Mouse (Mus musculus): Measurements from ENCODE around the gene Esd.

Esd gene

GRCm38 (mm10) chr14:74732079-74732783 is at the start of gene Esd:
Gene Esd (plus strand): TSS chr14:74732297.
- DNase-seq, result peak; percentile 96

GRCm38 (mm10) chr14:74684298-74684978 is 47.7 kb upstream of the Esd start:
- DNase-seq, result no peak

- no peak for DNase-seq
Measured at GRCm38 (mm10) chr14:74691963-74692362, 40.1 kb upstream of the Esd start.

GRCm38 (mm10) chr14:74696766-74697165 is 35.3 kb upstream of the Esd start:
- no peak for DNase-seq

GRCm38 (mm10) chr14:74697432-74697831 is 34.7 kb upstream of the Esd start:
- DNase-seq, result no peak

- no peak for DNase-seq
Measured at GRCm38 (mm10) chr14:74699241-74699640, 32.9 kb upstream of the Esd start.

- no peak for DNase-seq
Measured at GRCm38 (mm10) chr14:74703930-74704329, 28.2 kb upstream of the Esd start.

GRCm38 (mm10) chr14:74709054-74709453 is 23.0 kb upstream of the Esd start:
- DNase-seq, result peak; percentile 51

- DNase-seq, result no peak
Measured at GRCm38 (mm10) chr14:74723541-74723940, 8.6 kb upstream of the Esd start.

- DNase-seq, result no peak
Measured at GRCm38 (mm10) chr14:74731221-74732078, 647 bp upstream of the Esd start.

GRCm38 (mm10) chr14:74733397-74733796 is 1.3 kb downstream of the Esd start:
- no peak for DNase-seq

- no peak for DNase-seq
Measured at GRCm38 (mm10) chr14:74735471-74735870, 3.4 kb downstream of the Esd start.

GRCm38 (mm10) chr14:74736850-74737249 is 4.8 kb downstream of the Esd start:
- no peak for DNase-seq

- DNase-seq, result peak; percentile 85
Measured at GRCm38 (mm10) chr14:74764191-74764918, 32.3 kb downstream of the Esd start.

- DNase-seq, result no peak
Measured at GRCm38 (mm10) chr14:74767892-74768291, 35.8 kb downstream of the Esd start.

GRCm38 (mm10) chr14:74774046-74774619 is 42.0 kb downstream of the Esd start:
- no peak for DNase-seq

- no peak for DNase-seq
Measured at GRCm38 (mm10) chr14:74784243-74784934, 52.3 kb downstream of the Esd start.

GRCm38 (mm10) chr14:74787717-74788116 is 55.6 kb downstream of the Esd start:
- DNase-seq, result no peak

GRCm38 (mm10) chr14:74788766-74789165 is 56.7 kb downstream of the Esd start:
- peak; percentile 24 for DNase-seq

- DNase-seq, result no peak
Measured at GRCm38 (mm10) chr14:74790535-74790934, 58.4 kb downstream of the Esd start.

- no peak for DNase-seq
Measured at GRCm38 (mm10) chr14:74792793-74793192, 60.7 kb downstream of the Esd start.

GRCm38 (mm10) chr14:74794931-74795330 is 62.8 kb downstream of the Esd start:
- DNase-seq, result no peak

All from lung, postnatal 36 days (tissue).